Mouse (Mus musculus): ENCODE measurements around the gene Lrrc4c. TPM values are rescaled to one million over a fixed set of nuclear protein-coding genes. Genes with fewer than 3 reads are reported as not detected.
A peak's percentile ranks its signal among the peaks of the same experiment; 100 is the strongest.

Gene Lrrc4c
- total RNA-seq, 1 experiment = 0.09 TPM

DNA sequence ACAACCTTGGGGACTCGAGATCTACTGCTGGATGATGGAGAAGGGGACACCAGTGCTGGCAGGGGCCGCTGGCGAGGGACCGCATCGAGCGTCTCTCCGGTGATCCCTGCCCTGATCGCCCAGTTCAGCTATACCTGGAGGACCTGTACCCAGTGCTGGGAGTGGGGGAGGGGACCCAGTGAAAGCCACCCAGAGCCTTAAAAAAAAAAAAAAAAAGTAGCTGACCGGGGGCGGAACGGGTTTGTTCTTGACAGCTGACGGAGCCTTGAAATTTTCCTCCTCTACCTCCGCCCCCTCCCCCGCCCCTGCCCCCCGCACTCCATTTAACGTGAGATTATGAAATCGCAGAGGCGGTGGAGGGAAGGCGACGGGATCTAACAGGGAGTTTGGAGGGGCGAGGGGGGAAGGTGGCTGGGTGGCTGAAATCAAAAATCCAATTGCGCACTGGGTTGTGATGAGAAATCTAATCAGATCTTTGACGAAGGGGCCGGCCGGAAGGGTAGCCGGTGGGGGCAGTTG is 1149.1 kb downstream of the Lrrc4c start:
- peak overlapping the region; percentile 31; the same call in 1 of the 2 replicates for H3K9ac ChIP-seq (ENCODE audit: insufficient read depth, low read depth, low read length, poor library complexity, severe bottlenecking)
- TF ChIP-seq MAFK (IDR thresholded peaks at IDR 0.05; ENCODE audit: insufficient read depth, low read depth, low read length) = no peak
- peak; percentile 64; the same call in 1 of the 2 replicates for TF ChIP-seq ZNF384 (IDR thresholded peaks at IDR 0.05; ENCODE audit: low read depth, low read length)
- TF ChIP-seq CHD2 (IDR thresholded peaks at IDR 0.05; ENCODE audit: low read depth, low read length) = no peak
- TF ChIP-seq HCFC1 (IDR thresholded peaks at IDR 0.05; ENCODE audit: borderline replicate concordance, insufficient read depth, low read length) = no peak
- no peak for TF ChIP-seq ZC3H11A (IDR thresholded peaks at IDR 0.05; ENCODE audit: borderline replicate concordance, low read depth, low read length)
- in situ Hi-C loops (cut with MboI; ENCODE audit: low sequenced_read_pairs in 2 of 2, unreplicated experiment in 2 of 2) = no loop called here
- H3K36me3 ChIP-seq (ENCODE audit: control insufficient read depth, insufficient read depth, low read length, poor library complexity, severe bottlenecking) = no peaks in the 10 kb centered on the region
- H3K27ac ChIP-seq (ENCODE audit: insufficient read depth, low read depth, low read length, poor library complexity, severe bottlenecking) = no peak overlapping the region
- no peaks in the 10 kb centered on the region; a peak in 1 of 4 replicates for H3K4me1 ChIP-seq (ENCODE audit: control insufficient read depth in 2 of 2, insufficient read depth in 2 of 2, low read length in 2 of 2, poor library complexity in 1 of 2)
- DNase-seq (ENCODE audit: low read depth, low spot score) = peak; percentile 12
- no peaks in the 10 kb centered on the region for H3K9me3 ChIP-seq (ENCODE audit: control insufficient read depth, insufficient read depth, low read depth, low read length)
- H3K4me3 ChIP-seq (ENCODE audit: insufficient read depth in 1 of 2, low read depth in 1 of 2, low read length in 2 of 2, poor library complexity in 1 of 2, severe bottlenecking in 1 of 2) = peak overlapping the region; percentile 67 to 74

DNA sequence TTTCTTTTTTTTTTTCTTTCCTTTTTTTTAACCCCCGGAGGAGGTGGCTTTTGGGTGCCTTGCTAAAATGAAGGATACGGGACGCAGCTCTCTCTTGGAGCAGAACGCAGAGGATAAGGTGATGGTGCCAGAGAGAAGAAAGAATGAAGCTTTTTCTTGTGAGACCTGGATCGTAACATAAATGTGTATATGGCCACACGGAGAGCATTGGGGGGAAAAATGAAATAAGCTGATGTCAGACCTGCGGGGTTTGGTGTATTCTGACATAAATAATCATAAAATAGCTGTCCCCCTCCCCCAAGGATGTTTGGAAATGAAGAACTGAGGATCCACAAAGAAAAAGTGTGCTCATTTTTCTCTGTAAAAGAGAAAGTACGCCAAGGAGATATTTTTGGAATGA is 1149.7 kb downstream of the Lrrc4c start:
- Histone ChIP-seq H3K9ac (ENCODE audit: insufficient read depth, low read depth, low read length, poor library complexity, severe bottlenecking) (no peak overlapping the region), H3K27ac (ENCODE audit: insufficient read depth, low read depth, low read length, poor library complexity, severe bottlenecking) (no peak overlapping the region), H3K4me1 (ENCODE audit: control insufficient read depth in 2 of 2, insufficient read depth in 2 of 2, low read length in 2 of 2, poor library complexity in 1 of 2) (no peaks in the 10 kb centered on the region; a peak in 1 of 4 replicates), H3K36me3 (ENCODE audit: control insufficient read depth, insufficient read depth, low read length, poor library complexity, severe bottlenecking) (no peaks in the 10 kb centered on the region), H3K4me3 (ENCODE audit: insufficient read depth in 1 of 2, low read depth in 1 of 2, low read length in 2 of 2, poor library complexity in 1 of 2, severe bottlenecking in 1 of 2) (no peak overlapping the region), H3K9me3 (ENCODE audit: control insufficient read depth, insufficient read depth, low read depth, low read length) (no peaks in the 10 kb centered on the region)
- no peak for DNase-seq (ENCODE audit: low read depth, low spot score)
- TF ChIP-seq ZC3H11A (IDR thresholded peaks at IDR 0.05; ENCODE audit: borderline replicate concordance, low read depth, low read length) (no peak), MAFK (IDR thresholded peaks at IDR 0.05; ENCODE audit: insufficient read depth, low read depth, low read length) (no peak), CHD2 (IDR thresholded peaks at IDR 0.05; ENCODE audit: low read depth, low read length) (no peak)
- in situ Hi-C loops (cut with MboI; ENCODE audit: low sequenced_read_pairs in 2 of 2, unreplicated experiment in 2 of 2) = no loop called here

DNA sequence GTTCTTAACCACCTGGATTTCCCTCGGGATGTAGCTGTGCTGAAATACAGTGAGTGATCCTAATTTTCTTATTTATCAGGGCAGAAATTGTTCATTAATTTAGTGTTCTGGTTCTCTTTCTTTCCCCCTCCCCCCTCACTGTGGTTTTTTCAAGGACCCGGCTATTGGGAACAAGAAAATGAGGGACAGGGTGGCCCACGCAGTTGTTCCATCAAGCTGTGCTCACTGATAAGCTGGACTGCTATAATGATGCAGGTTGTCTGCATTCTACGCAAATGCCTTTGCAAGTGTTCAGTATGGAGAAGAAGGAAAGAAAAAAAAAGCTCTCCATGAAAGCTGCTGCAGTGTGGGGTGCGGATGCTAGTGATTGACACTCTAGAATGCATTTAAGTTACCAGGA is 1150.4 kb downstream of the Lrrc4c start:
- H3K9me3 ChIP-seq (ENCODE audit: control insufficient read depth, insufficient read depth, low read depth, low read length) = no peaks in the 10 kb centered on the region
- H3K4me3 ChIP-seq (ENCODE audit: insufficient read depth in 1 of 2, low read depth in 1 of 2, low read length in 2 of 2, poor library complexity in 1 of 2, severe bottlenecking in 1 of 2) = no peak overlapping the region
- H3K4me1 ChIP-seq (ENCODE audit: control insufficient read depth in 2 of 2, insufficient read depth in 2 of 2, low read length in 2 of 2, poor library complexity in 1 of 2) = no peaks in the 10 kb centered on the region; a peak in 1 of 4 replicates
- no peak for DNase-seq (ENCODE audit: low read depth, low spot score)
- H3K36me3 ChIP-seq (ENCODE audit: control insufficient read depth, insufficient read depth, low read length, poor library complexity, severe bottlenecking) = no peaks in the 10 kb centered on the region
- in situ Hi-C loops (cut with MboI; ENCODE audit: low sequenced_read_pairs in 2 of 2, unreplicated experiment in 2 of 2) = no loop called here
- no peak for TF ChIP-seq MAFK (IDR thresholded peaks at IDR 0.05; ENCODE audit: insufficient read depth, low read depth, low read length)
- no peak for TF ChIP-seq HCFC1 (IDR thresholded peaks at IDR 0.05; ENCODE audit: borderline replicate concordance, insufficient read depth, low read length)
- TF ChIP-seq ZNF384 (IDR thresholded peaks at IDR 0.05; ENCODE audit: low read depth, low read length) = no peak
- TF ChIP-seq ZC3H11A (IDR thresholded peaks at IDR 0.05; ENCODE audit: borderline replicate concordance, low read depth, low read length) = no peak
- no peak for TF ChIP-seq CHD2 (IDR thresholded peaks at IDR 0.05; ENCODE audit: low read depth, low read length)
- no peak overlapping the region for H3K27ac ChIP-seq (ENCODE audit: insufficient read depth, low read depth, low read length, poor library complexity, severe bottlenecking)
- H3K9ac ChIP-seq (ENCODE audit: insufficient read depth, low read depth, low read length, poor library complexity, severe bottlenecking) = no peak overlapping the region

GRCm38 (mm10) chr2:97469396-97469795 is 1151.4 kb downstream of the Lrrc4c start:
- TF ChIP-seq HCFC1 (IDR thresholded peaks at IDR 0.05; ENCODE audit: borderline replicate concordance, insufficient read depth, low read length) (no peak), MAFK (IDR thresholded peaks at IDR 0.05; ENCODE audit: insufficient read depth, low read depth, low read length) (no peak), ZC3H11A (IDR thresholded peaks at IDR 0.05; ENCODE audit: borderline replicate concordance, low read depth, low read length) (no peak), ZNF384 (IDR thresholded peaks at IDR 0.05; ENCODE audit: low read depth, low read length) (no peak), CHD2 (IDR thresholded peaks at IDR 0.05; ENCODE audit: low read depth, low read length) (no peak)
- Histone ChIP-seq H3K9ac (ENCODE audit: insufficient read depth, low read depth, low read length, poor library complexity, severe bottlenecking) (no peak overlapping the region), H3K4me1 (ENCODE audit: control insufficient read depth in 2 of 2, insufficient read depth in 2 of 2, low read length in 2 of 2, poor library complexity in 1 of 2) (no peaks in the 10 kb centered on the region; a peak in 1 of 4 replicates), H3K27ac (ENCODE audit: insufficient read depth, low read depth, low read length, poor library complexity, severe bottlenecking) (no peak overlapping the region), H3K4me3 (ENCODE audit: insufficient read depth in 1 of 2, low read depth in 1 of 2, low read length in 2 of 2, poor library complexity in 1 of 2, severe bottlenecking in 1 of 2) (no peak overlapping the region), H3K36me3 (ENCODE audit: control insufficient read depth, insufficient read depth, low read length, poor library complexity, severe bottlenecking) (no peaks in the 10 kb centered on the region), H3K9me3 (ENCODE audit: control insufficient read depth, insufficient read depth, low read depth, low read length) (no peaks in the 10 kb centered on the region)
- in situ Hi-C loops (cut with MboI; ENCODE audit: low sequenced_read_pairs in 2 of 2, unreplicated experiment in 2 of 2) = no loop called here
- no peak for DNase-seq (ENCODE audit: low read depth, low spot score)

Data from ES-E14 (cell line).